Mouse (Mus musculus): ENCODE data around the gene Ankrd66. TPM values are rescaled to one million over a fixed set of nuclear protein-coding genes. Genes with fewer than 3 reads are reported as not detected.
"Not testable (repeated sequence)": the region's sequence is repeated elsewhere in the genome, so short reads cannot be mapped to it uniquely, and the experiment has no call there.

Ankrd66 gene
- polyA plus RNA-seq, 1 experiment from 2014 or later = 0.47 TPM

GRCm38 (mm10) chr17:43503861-43504593, 39.4 kb downstream of the Ankrd66 start:
- Histone ChIP-seq H3K4me3 (ENCODE audit: low read length) (no peak overlapping the region), H3K27me3 (ENCODE audit: insufficient read depth, low read length) (no peaks in the 10 kb centered on the region), H3K4me2 (replicated peaks; ENCODE audit: low read depth, low read length) (0 out of 2 replicates have a peak overlapping the region, but pooled peaks have one; percentile 2), H3K36me3 (ENCODE audit: insufficient read depth, low read length) (no peaks in the 10 kb centered on the region), H3K27ac (ENCODE audit: low read length) (peak overlapping the region; percentile 46; the same call in 1 of the 2 replicates), H3K9me3 (ENCODE audit: low read length) (no peaks in the 10 kb centered on the region), H3K4me1 (ENCODE audit: insufficient read depth, low read length) (0 out of 2 replicates have a peak, but pooled peaks cover 9% of the 10 kb centered on the region), H3K9ac (replicated peaks; ENCODE audit: low read length) (no peak overlapping the region)
- 36% methylated on average over 4 of the region's 4 CpGs for WGBS
- peak; percentile 88 for ATAC-seq (ENCODE audit: low FRiP score, low TSS enrichment)

- 81% methylated on average over 9 of the region's 9 CpGs for WGBS
- Histone ChIP-seq H3K36me3 (ENCODE audit: insufficient read depth, low read length) (no peaks in the 10 kb centered on the region), H3K27me3 (ENCODE audit: insufficient read depth, low read length) (no peaks in the 10 kb centered on the region), H3K4me3 (ENCODE audit: low read length) (peak within 1 kb of the TSS; percentile 1; the same call in 1 of the 2 replicates), H3K27ac (ENCODE audit: low read length) (peak within 1 kb of the TSS; percentile 71), H3K4me1 (ENCODE audit: insufficient read depth, low read length) (0 out of 2 replicates have a peak, but pooled peaks cover 9% of the 10 kb centered on the region), H3K9me3 (ENCODE audit: low read length) (no peaks in the 10 kb centered on the region), H3K4me2 (replicated peaks; ENCODE audit: low read depth, low read length) (0 out of 2 replicates have a peak within 1 kb of the TSS, but pooled peaks have one; percentile 8), H3K9ac (replicated peaks; ENCODE audit: low read length) (0 out of 2 replicates have a peak within 1 kb of the TSS, but pooled peaks have one; percentile 6)
- ATAC-seq (ENCODE audit: low FRiP score, low TSS enrichment) = no peak
These were observed 40.8 kb downstream of the Ankrd66 start, which contains the start of gene Mep1a for GRCm38 (mm10) chr17:43502592-43502991. TSS of gene Mep1a (minus strand) at chr17:43502812.

- Histone ChIP-seq H3K4me1 (ENCODE audit: insufficient read depth, low read length) (0 out of 2 replicates have a peak, but pooled peaks cover 9% of the 10 kb centered on the region), H3K36me3 (ENCODE audit: insufficient read depth, low read length) (no peaks in the 10 kb centered on the region), H3K9me3 (ENCODE audit: low read length) (no peaks in the 10 kb centered on the region), H3K27ac (ENCODE audit: low read length) (peak overlapping the region; percentile 71), H3K27me3 (ENCODE audit: insufficient read depth, low read length) (no peaks in the 10 kb centered on the region), H3K4me2 (replicated peaks; ENCODE audit: low read depth, low read length) (0 out of 2 replicates have a peak overlapping the region, but pooled peaks have one; percentile 8), H3K9ac (replicated peaks; ENCODE audit: low read length) (0 out of 2 replicates have a peak overlapping the region, but pooled peaks have one; percentile 6), H3K4me3 (ENCODE audit: low read length) (peak overlapping the region; percentile 1; the same call in 1 of the 2 replicates)
- no peak for ATAC-seq (ENCODE audit: low FRiP score, low TSS enrichment)
- WGBS = 81% methylated on average over 5 of the region's 5 CpGs
These were observed 41.8 kb downstream of the Ankrd66 start for GRCm38 (mm10) chr17:43501631-43502030.

GRCm38 (mm10) chr17:43501223-43501622, 42.2 kb downstream of the Ankrd66 start:
- Histone ChIP-seq H3K27me3 (ENCODE audit: insufficient read depth, low read length) (no peaks in the 10 kb centered on the region), H3K4me3 (ENCODE audit: low read length) (no peak overlapping the region), H3K9ac (replicated peaks; ENCODE audit: low read length) (no peak overlapping the region), H3K4me2 (replicated peaks; ENCODE audit: low read depth, low read length) (peak overlapping the region; percentile 21; the same call in 1 of the 2 replicates), H3K9me3 (ENCODE audit: low read length) (no peaks in the 10 kb centered on the region), H3K27ac (ENCODE audit: low read length) (peak overlapping the region; percentile 78), H3K4me1 (ENCODE audit: insufficient read depth, low read length) (0 out of 2 replicates have a peak, but pooled peaks cover 9% of the 10 kb centered on the region), H3K36me3 (ENCODE audit: insufficient read depth, low read length) (no peaks in the 10 kb centered on the region)
- no peak for ATAC-seq (ENCODE audit: low FRiP score, low TSS enrichment)
- WGBS = 73% methylated on average over 3 of the region's 3 CpGs

- ATAC-seq (ENCODE audit: low FRiP score, low TSS enrichment) = peak; percentile 75
- H3K9ac ChIP-seq (replicated peaks; ENCODE audit: low read length) = no peak overlapping the region
- WGBS = 70% methylated on average over 1 of the region's 1 CpGs
- H3K4me3 ChIP-seq (ENCODE audit: low read length) = no peak overlapping the region
- H3K4me1 ChIP-seq (ENCODE audit: insufficient read depth, low read length) = 0 out of 2 replicates have a peak, but pooled peaks cover 9% of the 10 kb centered on the region
- no peaks in the 10 kb centered on the region for H3K27me3 ChIP-seq (ENCODE audit: insufficient read depth, low read length)
- H3K27ac ChIP-seq (ENCODE audit: low read length) = peak overlapping the region; percentile 78
- H3K4me2 ChIP-seq (replicated peaks; ENCODE audit: low read depth, low read length) = peak overlapping the region; percentile 21; the same call in 1 of the 2 replicates
- H3K36me3 ChIP-seq (ENCODE audit: insufficient read depth, low read length) = no peaks in the 10 kb centered on the region
- no peaks in the 10 kb centered on the region for H3K9me3 ChIP-seq (ENCODE audit: low read length)
These were observed 42.9 kb downstream of the Ankrd66 start for GRCm38 (mm10) chr17:43500513-43500912.

- no peak overlapping the region for H3K27ac ChIP-seq (ENCODE audit: low read length)
- no peak for ATAC-seq (ENCODE audit: low FRiP score, low TSS enrichment)
- H3K4me3 ChIP-seq (ENCODE audit: low read length) = no peak overlapping the region
- no peaks in the 10 kb centered on the region for H3K36me3 ChIP-seq (ENCODE audit: insufficient read depth, low read length)
- 79% methylated on average over 4 of the region's 4 CpGs for WGBS
- no peaks in the 10 kb centered on the region for H3K27me3 ChIP-seq (ENCODE audit: insufficient read depth, low read length)
- no peak overlapping the region for H3K9ac ChIP-seq (replicated peaks; ENCODE audit: low read length)
- H3K4me1 ChIP-seq (ENCODE audit: insufficient read depth, low read length) = no peaks in the 10 kb centered on the region
- no peak overlapping the region for H3K4me2 ChIP-seq (replicated peaks; ENCODE audit: low read depth, low read length)
- no peaks in the 10 kb centered on the region for H3K9me3 ChIP-seq (ENCODE audit: low read length)
These were observed 45.9 kb downstream of the Ankrd66 start for GRCm38 (mm10) chr17:43497521-43497920.

GRCm38 (mm10) chr17:43495502-43495901, 47.9 kb downstream of the Ankrd66 start:
- WGBS = 90% methylated on average over 5 of the region's 5 CpGs
- ATAC-seq (ENCODE audit: low FRiP score, low TSS enrichment) = no peak
- Histone ChIP-seq H3K4me1 (ENCODE audit: insufficient read depth, low read length) (no peaks in the 10 kb centered on the region), H3K9me3 (ENCODE audit: low read length) (no peaks in the 10 kb centered on the region), H3K4me2 (replicated peaks; ENCODE audit: low read depth, low read length) (no peak overlapping the region), H3K9ac (replicated peaks; ENCODE audit: low read length) (no peak overlapping the region), H3K36me3 (ENCODE audit: insufficient read depth, low read length) (no peaks in the 10 kb centered on the region), H3K27ac (ENCODE audit: low read length) (no peak overlapping the region), H3K27me3 (ENCODE audit: insufficient read depth, low read length) (no peaks in the 10 kb centered on the region), H3K4me3 (ENCODE audit: low read length) (no peak overlapping the region)

GRCm38 (mm10) chr17:43490371-43490770, 53.1 kb downstream of the Ankrd66 start:
- H3K4me1 ChIP-seq (ENCODE audit: insufficient read depth, low read length); H3K4me2 ChIP-seq (replicated peaks; ENCODE audit: low read depth, low read length); H3K9me3 ChIP-seq (ENCODE audit: low read length); H3K36me3 ChIP-seq (ENCODE audit: insufficient read depth, low read length); ATAC-seq (ENCODE audit: low FRiP score, low TSS enrichment); H3K4me3 ChIP-seq (ENCODE audit: low read length); H3K27me3 ChIP-seq (ENCODE audit: insufficient read depth, low read length); H3K9ac ChIP-seq (replicated peaks; ENCODE audit: low read length); H3K27ac ChIP-seq (ENCODE audit: low read length): not testable (repeated sequence)
- WGBS = 89% methylated on average over 6 of the region's 10 CpGs

GRCm38 (mm10) chr17:43488439-43489151, 54.8 kb downstream of the Ankrd66 start:
- H3K9me3 ChIP-seq (ENCODE audit: low read length) = no peaks in the 10 kb centered on the region
- H3K4me3 ChIP-seq (ENCODE audit: low read length) = no peak overlapping the region
- no peaks in the 10 kb centered on the region for H3K27me3 ChIP-seq (ENCODE audit: insufficient read depth, low read length)
- no peak overlapping the region for H3K9ac ChIP-seq (replicated peaks; ENCODE audit: low read length)
- H3K4me2 ChIP-seq (replicated peaks; ENCODE audit: low read depth, low read length) = no peak overlapping the region
- H3K36me3 ChIP-seq (ENCODE audit: insufficient read depth, low read length) = no peaks in the 10 kb centered on the region
- 90% methylated on average over 2 of the region's 2 CpGs for whole genome bisulfite sequencing
- no peak overlapping the region for H3K27ac ChIP-seq (ENCODE audit: low read length)
- 0 out of 2 replicates have a peak, but pooled peaks cover 6% of the 10 kb centered on the region for H3K4me1 ChIP-seq (ENCODE audit: insufficient read depth, low read length)
- ATAC-seq (ENCODE audit: low FRiP score, low TSS enrichment) = no peak
